Comparison of ENCODE assay signal across 18 mouse cellular contexts in the genomic region with DNA sequence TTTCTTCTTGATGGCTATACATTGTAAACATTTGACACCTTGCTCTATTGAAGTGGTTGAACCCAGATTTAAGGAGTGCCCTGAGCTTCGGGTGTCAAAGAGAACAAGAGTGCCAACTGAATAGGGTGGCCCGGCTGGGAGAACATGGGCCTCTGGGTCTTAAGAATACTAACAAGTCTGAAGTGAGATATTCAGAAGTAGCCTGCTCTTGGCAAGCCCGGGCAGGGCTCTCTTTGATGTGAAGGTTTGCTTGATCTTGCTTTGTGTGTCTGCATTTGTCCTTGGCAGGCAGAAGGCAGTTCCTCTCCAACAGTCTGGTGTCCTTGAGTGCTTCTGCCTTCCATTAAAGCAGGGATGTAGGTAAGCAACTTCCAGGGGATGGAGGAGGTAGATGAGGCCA.
DNase-seq lines count a peak whose midpoint lies in the region; ATAC-seq and TF ChIP-seq lines count a peak whose summit lies in the region.
"Had no signal": no experiment of that assay in that cellular context is flagged by ENCODE, and none has a peak within 500 bp of the region (broad histone marks: within the 10 kb centered on the region; RNA-seq: fewer than 3 reads in every experiment).

No protein-coding gene starts in this region.

- peak; percentile 10 for DNase-seq in midbrain, postnatal 0 days (ENCODE audit: low spot score)
- DNase-seq in ZHBTc4 (ENCODE audit: low read depth, low spot score): peak; percentile 33
- DNase-seq in brain, adult 2 months (ENCODE audit: low read depth, low spot score): peak; percentile 6
- no peak for DNase-seq in layer of hippocampus, adult 18-20 months (ENCODE audit: low spot score in 2 of 2)
- no peak for DNase-seq in forebrain, postnatal 0 days
- DNase-seq: gastrocnemius, postnatal 10 days; kidney, adult 9 months; kidney, postnatal 36 days; lung, adult 2 months had no signal

- H3K4me2 ChIP-seq in midbrain, postnatal 0 days (ENCODE audit: low read depth, low read length, poor library complexity, severe bottlenecking): no peak overlapping the region
- no peak overlapping the region for H3K4me2 ChIP-seq in midbrain, embryonic 15.5 days
- no peak overlapping the region for H3K4me2 ChIP-seq in forebrain, postnatal 0 days (ENCODE audit: low read depth)
- H3K4me2 ChIP-seq: embryonic facial prominence, embryonic 13.5 days; hindbrain, embryonic 12.5 days; midbrain, embryonic 11.5 days had no signal

- H3K4me1 ChIP-seq in midbrain, postnatal 0 days (ENCODE audit: insufficient read depth, low read length): no peaks in the 10 kb centered on the region
- no peaks in the 10 kb centered on the region for H3K4me1 ChIP-seq in midbrain, embryonic 15.5 days
- H3K4me1 ChIP-seq in ES-Bruce4 (ENCODE audit: control insufficient read depth, insufficient read depth, low read length): no peaks in the 10 kb centered on the region
- no peaks in the 10 kb centered on the region for H3K4me1 ChIP-seq in forebrain, postnatal 0 days (ENCODE audit: insufficient read depth)
- H3K4me1 ChIP-seq: hindbrain, embryonic 12.5 days had no signal

- WGBS in midbrain, postnatal 0 days: 44% methylated on average over 3 of the region's 3 CpGs
- 54% methylated on average over 3 of the region's 3 CpGs for WGBS in midbrain, embryonic 15.5 days
- whole genome bisulfite sequencing in forebrain, postnatal 0 days: 41% methylated on average over 3 of the region's 3 CpGs

- H3K9me3 ChIP-seq in midbrain, postnatal 0 days (ENCODE audit: low read length): no peaks in the 10 kb centered on the region
- H3K9me3 ChIP-seq in midbrain, embryonic 15.5 days: no peaks in the 10 kb centered on the region
- no peaks in the 10 kb centered on the region for H3K9me3 ChIP-seq in ES-Bruce4 (replicated peaks; ENCODE audit: control insufficient read depth, insufficient read depth, low read length, poor library complexity, severe bottlenecking)
- no peaks in the 10 kb centered on the region for H3K9me3 ChIP-seq in forebrain, postnatal 0 days (ENCODE audit: low read length)
- H3K9me3 ChIP-seq: embryonic facial prominence, embryonic 13.5 days had no signal

- TF ChIP-seq EP300 in ES-Bruce4 (IDR thresholded peaks at IDR 0.05; ENCODE audit: insufficient read depth, low read depth, low read length): no peak

- no peak overlapping the region for H3K27ac ChIP-seq in midbrain, postnatal 0 days (ENCODE audit: low read depth, low read length)
- no peak overlapping the region for H3K27ac ChIP-seq in midbrain, embryonic 15.5 days
- peak overlapping the region; percentile 59; the same call in 1 of the 2 replicates for H3K27ac ChIP-seq in ES-Bruce4 (ENCODE audit: insufficient read depth, low read length)
- no peak overlapping the region for H3K27ac ChIP-seq in forebrain, postnatal 0 days (ENCODE audit: low read depth, low read length)
- H3K27ac ChIP-seq: embryonic facial prominence, embryonic 13.5 days; hindbrain, embryonic 12.5 days; macrophage had no signal

- H3K9ac ChIP-seq in midbrain, postnatal 0 days (replicated peaks; ENCODE audit: low read length, poor library complexity, severe bottlenecking): no peak overlapping the region
- H3K9ac ChIP-seq in midbrain, embryonic 15.5 days: no peak overlapping the region
- no peak overlapping the region for H3K9ac ChIP-seq in ES-Bruce4 (ENCODE audit: low read depth, poor library complexity, severe bottlenecking)
- no peak overlapping the region for H3K9ac ChIP-seq in forebrain, postnatal 0 days
- H3K9ac ChIP-seq: embryonic facial prominence, embryonic 13.5 days; hindbrain, embryonic 12.5 days had no signal

- no peaks in the 10 kb centered on the region for H3K27me3 ChIP-seq in midbrain, postnatal 0 days (ENCODE audit: insufficient read depth, low read length)
- no peaks in the 10 kb centered on the region for H3K27me3 ChIP-seq in midbrain, embryonic 15.5 days (replicated peaks)
- H3K27me3 ChIP-seq in ES-Bruce4 (ENCODE audit: control insufficient read depth, insufficient read depth, low read length, poor library complexity, severe bottlenecking): no peaks in the 10 kb centered on the region
- H3K27me3 ChIP-seq in forebrain, postnatal 0 days (ENCODE audit: insufficient read depth, low read length): no peaks in the 10 kb centered on the region
- H3K27me3 ChIP-seq: embryonic facial prominence, embryonic 13.5 days; hindbrain, embryonic 12.5 days had no signal

- no peak overlapping the region for H3K4me3 ChIP-seq in midbrain, postnatal 0 days (ENCODE audit: low read depth, low read length)
- H3K4me3 ChIP-seq in midbrain, embryonic 15.5 days: no peak overlapping the region
- no peak overlapping the region for H3K4me3 ChIP-seq in ES-Bruce4 (ENCODE audit: low read depth, low read length)
- no peak overlapping the region for H3K4me3 ChIP-seq in forebrain, postnatal 0 days (ENCODE audit: low read depth, low read length)
- H3K4me3 ChIP-seq: embryonic facial prominence, embryonic 13.5 days; hindbrain, embryonic 12.5 days; myocyte had no signal

- no peak for TF ChIP-seq CTCF in midbrain, postnatal 0 days (IDR thresholded peaks at IDR 0.05)
- TF ChIP-seq CTCF in ES-Bruce4 (IDR thresholded peaks at IDR 0.05; ENCODE audit: low read depth, low read length): no peak
- TF ChIP-seq CTCF in forebrain, postnatal 0 days (IDR thresholded peaks at IDR 0.05; ENCODE audit: low read depth): no peak

- no peak for ATAC-seq in midbrain, postnatal 0 days (ENCODE audit: low FRiP score)
- ATAC-seq in midbrain, embryonic 15.5 days (replicated peaks): no peak
- no peak for ATAC-seq in monocyte, adult 5-6 weeks (replicated peaks; ENCODE audit: insufficient number of reproducible peaks, low FRiP score, low TSS enrichment, poor library complexity, severe bottlenecking)
- no peak for ATAC-seq in forebrain, postnatal 0 days
- ATAC-seq: inflammation-experienced regulatory T-cells, adult 6 months had no signal

- TF ChIP-seq POLR2A in ES-Bruce4 (IDR thresholded peaks at IDR 0.05; ENCODE audit: insufficient read depth, low read length): no peak

- no peaks in the 10 kb centered on the region for H3K36me3 ChIP-seq in midbrain, postnatal 0 days (ENCODE audit: insufficient read depth, low read length)
- no peaks in the 10 kb centered on the region for H3K36me3 ChIP-seq in midbrain, embryonic 15.5 days (replicated peaks)
- no peaks in the 10 kb centered on the region for H3K36me3 ChIP-seq in ES-Bruce4 (ENCODE audit: control insufficient read depth, insufficient read depth, low read length, poor library complexity, severe bottlenecking)
- H3K36me3 ChIP-seq in forebrain, postnatal 0 days (ENCODE audit: insufficient read depth): no peaks in the 10 kb centered on the region
- H3K36me3 ChIP-seq: embryonic facial prominence, embryonic 13.5 days; hindbrain, embryonic 12.5 days had no signal

Comparison
In these comparisons a context has a peak if more than half of its experiments do, and no peak if none do; other contexts are left out.
1. DNase-seq: peak in midbrain, postnatal 0 days (single experiment), ZHBTc4 (single experiment) and brain, adult 2 months (single experiment); none in layer of hippocampus, adult 18-20 months (0 of 2) and forebrain, postnatal 0 days (single experiment).